Mouse (Mus musculus) MEL (cell line): ENCODE data around the gene Pappa2. TPM values are rescaled to one million over a fixed set of nuclear protein-coding genes. Genes with fewer than 3 reads are reported as not detected.

ENCODE experiments used
- DNase-seq: peaks from one replicate; pipeline ENCODE4 v3.0.0; 2011; ENCODE audit warnings: low read depth, low spot score
- H3K27ac ChIP-seq: 2 replicates; pipeline ENCODE4 v1.5.1; 2012; ENCODE audit warnings: low read depth, mild to moderate bottlenecking, control low read depth, low read length, moderate library complexity; ENCODE audit not compliant: control insufficient read depth
- H3K27me3 ChIP-seq, 2 experiments: fragments of 150-350 bp in 1 of 2; sonication (generic) in 1 of 2; 2 replicates each; pipeline ENCODE4 v1.6.1; 2012; ENCODE audit warnings: low read length in 2 of 2, mild to moderate bottlenecking in 2 of 2, improper control_type of control experiment in 1 of 2, moderate library complexity in 1 of 2; ENCODE audit not compliant: insufficient read depth in 2 of 2, control insufficient read depth in 1 of 2
- H3K36me3 ChIP-seq, 2 experiments: 2 replicates each; pipeline ENCODE4 v1.6.1; 2012 to 2014; ENCODE audit warnings: low read length in 2 of 2, improper control_type of control experiment in 1 of 2, inconsistent platforms in 1 of 2, mild to moderate bottlenecking in 1 of 2; ENCODE audit not compliant: insufficient read depth in 2 of 2, control insufficient read depth in 1 of 2
- H3K4me1 ChIP-seq, 2 experiments: fragments of 150-350 bp in 1 of 2; sonication (generic) in 1 of 2; 2 replicates each; pipeline ENCODE4 v1.6.1; 2012; ENCODE audit warnings: low read length in 2 of 2, improper control_type of control experiment in 1 of 2, mild to moderate bottlenecking in 1 of 2; ENCODE audit not compliant: insufficient read depth in 2 of 2, control insufficient read depth in 1 of 2
- H3K4me3 ChIP-seq, 2 experiments: fragments of 150-350 bp in 1 of 2; sonication (generic) in 1 of 2; 2 replicates each; pipeline ENCODE4 v1.5.1; 2012; ENCODE audit warnings: low read depth in 2 of 2, low read length in 2 of 2, mild to moderate bottlenecking in 2 of 2, moderate library complexity in 2 of 2, control low read depth in 1 of 2, improper control_type of control experiment in 1 of 2; ENCODE audit not compliant: control insufficient read depth in 1 of 2, insufficient read depth in 1 of 2
- H3K79me2 ChIP-seq: 2 replicates; pipeline ENCODE4 v1.6.1; 2012; ENCODE audit warnings: mild to moderate bottlenecking, low read length, moderate library complexity; ENCODE audit not compliant: control insufficient read depth, poor library complexity, insufficient read depth
- H3K9ac ChIP-seq: 2 replicates; pipeline ENCODE4 v1.6.1; 2012; ENCODE audit warnings: low read depth, mild to moderate bottlenecking, control low read depth, low read length, moderate library complexity; ENCODE audit not compliant: control insufficient read depth, poor library complexity, severe bottlenecking
- H3K9me3 ChIP-seq: fragments of 150-350 bp; sonication (generic); replicated peaks from 2 replicates; pipeline ENCODE4 v1.6.1; 2012; ENCODE audit warnings: mild to moderate bottlenecking, low read length, improper control_type of control experiment, moderate library complexity; ENCODE audit not compliant: insufficient read depth
- BHLHE40 ChIP-seq: IDR thresholded peaks from 2 replicates; pipeline ENCODE4 v1.6.1; 2012; ENCODE audit warnings: low read depth, mild to moderate bottlenecking, inconsistent platforms, low read length, improper control_type of control experiment, borderline replicate concordance
- CTCF ChIP-seq, 3 experiments: IDR thresholded peaks in 2 of 3; conservative IDR thresholded peaks in 1 of 3; 2 replicates each; pipeline ENCODE4 v1.5.1; 2011 to 2012; ENCODE audit warnings: low read length in 3 of 3, low read depth in 2 of 3, mild to moderate bottlenecking in 2 of 3, improper control_type of control experiment in 1 of 3, inconsistent platforms in 1 of 3, mixed read lengths in 1 of 3, moderate library complexity in 1 of 3; ENCODE audit not compliant: control insufficient read depth in 1 of 3, insufficient read depth in 1 of 3, poor library complexity in 1 of 3, severe bottlenecking in 1 of 3
- E2F4 ChIP-seq: IDR thresholded peaks from 2 replicates; pipeline ENCODE4 v1.6.1; 2011; ENCODE audit warnings: low read depth, low read length, improper control_type of control experiment, borderline replicate concordance
- ELF1 ChIP-seq: IDR thresholded peaks from 2 replicates; pipeline ENCODE4 v1.6.1; 2014; ENCODE audit warnings: low read depth, mild to moderate bottlenecking, inconsistent platforms, low read length, improper control_type of control experiment, moderate library complexity
- GABPA ChIP-seq: IDR thresholded peaks from 2 replicates; pipeline ENCODE4 v1.6.1; 2012; ENCODE audit warnings: low read depth, mild to moderate bottlenecking, inconsistent platforms, low read length, improper control_type of control experiment, moderate library complexity
- GATA1 ChIP-seq: IDR thresholded peaks from 2 replicates; pipeline ENCODE4 v1.6.1; 2011; ENCODE audit warnings: low read depth, low read length, improper control_type of control experiment
- MAFK ChIP-seq: IDR thresholded peaks from 2 replicates; pipeline ENCODE4 v1.6.1; 2011; ENCODE audit warnings: low read depth, mild to moderate bottlenecking, low read length, improper control_type of control experiment, borderline replicate concordance
- MEF2A ChIP-seq: IDR thresholded peaks from 2 replicates; pipeline ENCODE4 v1.6.1; 2014; ENCODE audit warnings: low read depth, mild to moderate bottlenecking, inconsistent platforms, low read length, improper control_type of control experiment; ENCODE audit not compliant: poor library complexity, insufficient replicate concordance, severe bottlenecking; ENCODE audit errors: extremely low read depth
- MYC ChIP-seq: IDR thresholded peaks from 2 replicates; pipeline ENCODE4 v1.6.1; 2011; ENCODE audit warnings: low read depth, mild to moderate bottlenecking, low read length, improper control_type of control experiment, moderate library complexity
- NELFE ChIP-seq: IDR thresholded peaks from 2 replicates; pipeline ENCODE4 v1.6.1; 2011; ENCODE audit warnings: low read depth, low read length, improper control_type of control experiment
- NRF1 ChIP-seq: IDR thresholded peaks from 2 replicates; pipeline ENCODE4 v1.6.1; 2014; ENCODE audit warnings: low read depth, mild to moderate bottlenecking, inconsistent platforms, low read length, improper control_type of control experiment, moderate library complexity; ENCODE audit not compliant: poor library complexity, insufficient read depth, severe bottlenecking
- RAD21 ChIP-seq: IDR thresholded peaks from 2 replicates; pipeline ENCODE4 v1.6.1; 2011; ENCODE audit warnings: mild to moderate bottlenecking, low read depth, low read length, improper control_type of control experiment
- SIN3A ChIP-seq: IDR thresholded peaks from 2 replicates; pipeline ENCODE4 v1.6.1; 2012; ENCODE audit warnings: low read length, improper control_type of control experiment, inconsistent platforms
- SMC3 ChIP-seq: IDR thresholded peaks from 2 replicates; pipeline ENCODE4 v1.6.1; 2011; ENCODE audit warnings: low read depth, low read length, improper control_type of control experiment
- TBP ChIP-seq: IDR thresholded peaks from 2 replicates; pipeline ENCODE4 v1.8.0; 2011; ENCODE audit warnings: low read depth, low read length, improper control_type of control experiment
- UBTF ChIP-seq: IDR thresholded peaks from 2 replicates; pipeline ENCODE4 v1.6.1; 2012; ENCODE audit warnings: low read depth, mild to moderate bottlenecking, inconsistent platforms, low read length, improper control_type of control experiment, moderate library complexity, borderline replicate concordance; ENCODE audit not compliant: insufficient read depth
- USF1 ChIP-seq: IDR thresholded peaks from 2 replicates; pipeline ENCODE4 v1.6.1; 2014; ENCODE audit warnings: low read depth, mild to moderate bottlenecking, inconsistent platforms, low read length, improper control_type of control experiment, moderate library complexity
- USF2 ChIP-seq, 2 experiments: IDR thresholded peaks; 2 replicates each; pipeline ENCODE4 v1.6.1; 2011 to 2012; ENCODE audit warnings: improper control_type of control experiment in 2 of 2, low read length in 2 of 2, borderline replicate concordance in 1 of 2, inconsistent platforms in 1 of 2, low read depth in 1 of 2, mild to moderate bottlenecking in 1 of 2; ENCODE audit not compliant: insufficient read depth in 1 of 2
- ZC3H11A ChIP-seq: IDR thresholded peaks from 2 replicates; pipeline ENCODE4 v1.6.1; 2012; ENCODE audit warnings: low read depth, mild to moderate bottlenecking, inconsistent platforms, low read length, improper control_type of control experiment
- polyA plus RNA-seq, 2 experiments: library from polyadenylated mRNA; stranded (reverse) in 1 of 2; unstranded in 1 of 2; fragments of >175 nt in 1 of 2; fragments of >200 nt in 1 of 2; gene quantifications; 2 replicates each; pipeline versions ENCODE4 v1.2.1 to v1.2.4; 2012; ENCODE audit warnings: low replicate concordance in 2 of 2, low read depth in 1 of 2; ENCODE audit not compliant: insufficient read length in 2 of 2, insufficient read depth in 1 of 2, missing spikeins in 1 of 2
- total RNA-seq: library from RNA; depleted of rRNA; stranded (reverse); fragments of 300-350 nt; gene quantifications from 2 replicates; pipeline ENCODE4 v1.2.3, GENCODE M21; 2012

The Pappa2 gene
- total and polyA plus RNA-seq, 3 experiments, result not detected

GRCm38 (mm10) chr1:158687726-158688125, 292.6 kb downstream of the Pappa2 start:
- H3K27ac ChIP-seq, result no peak overlapping the region
- no peak for DNase-seq
- no peak overlapping the region for H3K4me3 ChIP-seq
- H3K36me3 ChIP-seq, result no peaks in the 10 kb centered on the region
- no peaks in the 10 kb centered on the region for H3K27me3 ChIP-seq
- no peak for TF ChIP-seq MYC
- TF ChIP-seq NRF1, result no peak
- TF ChIP-seq GATA1, result no peak
- no peak for TF ChIP-seq RAD21
- TF ChIP-seq MEF2A, result no peak
- no peak for TF ChIP-seq GABPA
- no peak for TF ChIP-seq E2F4
- TF ChIP-seq USF1, result no peak
- TF ChIP-seq UBTF, result no peak
- TF ChIP-seq SIN3A, result no peak
- no peaks in the 10 kb centered on the region for H3K9me3 ChIP-seq
- no peaks in the 10 kb centered on the region for H3K4me1 ChIP-seq
- H3K79me2 ChIP-seq, result no peaks in the 10 kb centered on the region
- H3K9ac ChIP-seq, result no peak overlapping the region

DNA sequence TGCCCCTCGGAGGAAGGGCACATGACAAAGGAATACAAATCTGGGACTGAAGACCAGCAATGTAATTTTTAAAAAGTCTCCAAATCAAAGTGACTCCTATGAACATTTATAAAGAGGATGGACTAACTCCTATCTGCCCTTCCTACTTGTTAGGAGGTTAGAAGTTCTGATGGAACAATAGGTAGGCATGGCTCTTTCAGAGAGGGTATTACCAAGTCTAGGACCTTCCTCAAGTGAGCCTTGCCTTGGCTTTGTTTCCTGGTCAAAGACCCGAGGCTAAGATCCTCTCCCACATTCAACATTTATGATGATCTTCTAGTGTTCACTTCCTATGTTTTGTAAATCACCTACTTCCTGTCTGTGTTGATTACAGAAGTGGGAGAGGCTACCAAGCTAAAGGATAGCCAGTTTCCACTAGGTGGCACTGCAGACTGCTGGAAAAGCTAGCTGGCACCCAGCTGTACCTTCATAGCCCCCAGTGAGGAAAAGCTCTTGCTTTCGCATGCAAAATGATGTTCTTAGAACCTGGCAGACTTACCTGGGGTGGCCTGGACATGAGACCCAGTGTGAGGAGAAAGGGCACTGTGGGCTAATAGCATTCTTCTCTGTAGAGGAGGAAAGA, 310.2 kb downstream of the Pappa2 start:
- Histone ChIP-seq H3K4me1 (no peaks in the 10 kb centered on the region), H3K9me3 (no peaks in the 10 kb centered on the region), H3K27me3 (no peaks in the 10 kb centered on the region), H3K27ac (no peak overlapping the region), H3K36me3 (no peaks in the 10 kb centered on the region), H3K79me2 (no peaks in the 10 kb centered on the region), H3K9ac (no peak overlapping the region), H3K4me3 (no peak overlapping the region)
- no peak for TF ChIP-seq MAFK
- TF ChIP-seq SMC3, result peak; percentile 82
- TF ChIP-seq ZC3H11A, result peak; percentile 74
- TF ChIP-seq ELF1, result peak; percentile 48; the same call in 1 of the 2 replicates
- no peak for TF ChIP-seq BHLHE40
- no peak for TF ChIP-seq USF2 (IDR thresholded peaks at IDR 0.05; ENCODE audit: borderline replicate concordance in 1 of 2, insufficient read depth in 1 of 2, low read depth in 1 of 2, low read length in 2 of 2)
- TF ChIP-seq NELFE, result no peak
- TF ChIP-seq GATA1, result no peak
- TF ChIP-seq MEF2A, result no peak
- TF ChIP-seq TBP, result no peak
- peak; percentile 40 to 76 (median 71) for TF ChIP-seq CTCF (IDR thresholded peaks at IDR 0.05 in 2 of 3, conservative IDR thresholded peaks at IDR 0.05 in 1 of 3; ENCODE audit: control insufficient read depth in 1 of 3, insufficient read depth in 1 of 3, low read depth in 2 of 3, low read length in 3 of 3, poor library complexity in 1 of 3, severe bottlenecking in 1 of 3)
- TF ChIP-seq RAD21, result peak; percentile 82
- DNase-seq, result peak; percentile 64
